Mouse (Mus musculus): ENCODE measurements at regions not wholly inside any gene's neighbourhood (a gene's known extent, or its start where the extent isn't known, plus 50 kb on each side); places are given as distances from the start of the nearest gene placed in this dataset.

GRCm38 (mm10) chr4:87699586-87699985 is 333.6 kb downstream of the Mllt3 start:
- Histone ChIP-seq H3K4me2 (no peak overlapping the region), H3K27me3 (no peaks in the 10 kb centered on the region), H3K36me3 (no peaks in the 10 kb centered on the region), H3K4me1 (replicated peaks) (no peaks in the 10 kb centered on the region), H3K27ac (no peak overlapping the region), H3K9me3 (replicated peaks) (no peaks in the 10 kb centered on the region), H3K9ac (no peak overlapping the region), H3K4me3 (no peak overlapping the region)
- no peak for ATAC-seq (replicated peaks; ENCODE audit: insufficient number of reproducible peaks, insufficient read depth, low FRiP score, low read depth)
- WGBS: 38% methylated on average over 4 of the region's 4 CpGs

- no peaks in the 10 kb centered on the region for H3K27me3 ChIP-seq
- ATAC-seq (replicated peaks; ENCODE audit: insufficient number of reproducible peaks, insufficient read depth, low FRiP score, low read depth): no peak
- H3K27ac ChIP-seq: no peak overlapping the region
- no peak overlapping the region for H3K4me2 ChIP-seq
- no peaks in the 10 kb centered on the region for H3K9me3 ChIP-seq (replicated peaks)
- WGBS: 51% methylated on average over 3 of the region's 3 CpGs
- no peak overlapping the region for H3K4me3 ChIP-seq
- no peaks in the 10 kb centered on the region for H3K4me1 ChIP-seq (replicated peaks)
- H3K9ac ChIP-seq: no peak overlapping the region
- no peaks in the 10 kb centered on the region for H3K36me3 ChIP-seq
Observed at GRCm38 (mm10) chr4:87698750-87699149, 334.4 kb downstream of the Mllt3 start.

GRCm38 (mm10) chr4:87696921-87697320 is 336.2 kb downstream of the Mllt3 start:
- H3K27ac ChIP-seq: no peak overlapping the region
- H3K4me3 ChIP-seq: no peak overlapping the region
- H3K4me1 ChIP-seq (replicated peaks): no peaks in the 10 kb centered on the region
- no peaks in the 10 kb centered on the region for H3K36me3 ChIP-seq
- no peak overlapping the region for H3K9ac ChIP-seq
- no peak for ATAC-seq (replicated peaks; ENCODE audit: insufficient number of reproducible peaks, insufficient read depth, low FRiP score, low read depth)
- no peaks in the 10 kb centered on the region for H3K9me3 ChIP-seq (replicated peaks)
- H3K27me3 ChIP-seq: no peaks in the 10 kb centered on the region
- WGBS: 74% methylated on average over 4 of the region's 4 CpGs
- H3K4me2 ChIP-seq: no peak overlapping the region

- H3K4me1 ChIP-seq (replicated peaks): no peaks in the 10 kb centered on the region
Observed at GRCm38 (mm10) chr4:87695811-87696210, 337.4 kb downstream of the Mllt3 start.

GRCm38 (mm10) chr4:87692741-87693140 is 340.4 kb downstream of the Mllt3 start:
- WGBS: 83% methylated on average over 2 of the region's 2 CpGs
- Histone ChIP-seq H3K27ac (no peak overlapping the region), H3K4me1 (replicated peaks) (no peaks in the 10 kb centered on the region), H3K27me3 (no peaks in the 10 kb centered on the region), H3K36me3 (no peaks in the 10 kb centered on the region), H3K4me2 (no peak overlapping the region), H3K9ac (no peak overlapping the region), H3K9me3 (replicated peaks) (no peaks in the 10 kb centered on the region), H3K4me3 (no peak overlapping the region)
- no peak for ATAC-seq (replicated peaks; ENCODE audit: insufficient number of reproducible peaks, insufficient read depth, low FRiP score, low read depth)

More at GRCm38 (mm10) chr4:87695811-87696210, 337.4 kb downstream of the Mllt3 start:
- H3K27me3 ChIP-seq: no peaks in the 10 kb centered on the region
- H3K27ac ChIP-seq: no peak overlapping the region
- no peak for ATAC-seq (replicated peaks; ENCODE audit: insufficient number of reproducible peaks, insufficient read depth, low FRiP score, low read depth)
- no peak overlapping the region for H3K4me3 ChIP-seq
- H3K4me2 ChIP-seq: no peak overlapping the region
- no peaks in the 10 kb centered on the region for H3K9me3 ChIP-seq (replicated peaks)
- no peaks in the 10 kb centered on the region for H3K36me3 ChIP-seq
- no peak overlapping the region for H3K9ac ChIP-seq
- WGBS: 86% methylated on average over 5 of the region's 5 CpGs

- H3K9me3 ChIP-seq (replicated peaks): no peaks in the 10 kb centered on the region
- no peak overlapping the region for H3K4me2 ChIP-seq
- no peaks in the 10 kb centered on the region for H3K4me1 ChIP-seq (replicated peaks)
- no peak overlapping the region for H3K27ac ChIP-seq
- no peak overlapping the region for H3K4me3 ChIP-seq
- WGBS: 55% methylated on average over 1 of the region's 1 CpGs
- ATAC-seq (replicated peaks; ENCODE audit: insufficient number of reproducible peaks, insufficient read depth, low FRiP score, low read depth): no peak
- H3K36me3 ChIP-seq: no peaks in the 10 kb centered on the region
- no peak overlapping the region for H3K9ac ChIP-seq
- no peaks in the 10 kb centered on the region for H3K27me3 ChIP-seq
Observed at GRCm38 (mm10) chr4:87684952-87685351, 348.2 kb downstream of the Mllt3 start.

- Histone ChIP-seq H3K4me1 (replicated peaks) (no peaks in the 10 kb centered on the region), H3K36me3 (no peaks in the 10 kb centered on the region), H3K9ac (no peak overlapping the region), H3K4me3 (no peak overlapping the region), H3K27me3 (no peaks in the 10 kb centered on the region), H3K9me3 (replicated peaks) (no peaks in the 10 kb centered on the region), H3K4me2 (no peak overlapping the region), H3K27ac (no peak overlapping the region)
- 92% methylated on average over 2 of the region's 2 CpGs for WGBS
- no peak for ATAC-seq (replicated peaks; ENCODE audit: insufficient number of reproducible peaks, insufficient read depth, low FRiP score, low read depth)
Observed at GRCm38 (mm10) chr4:87682783-87683182, 350.4 kb downstream of the Mllt3 start.

GRCm38 (mm10) chr4:87671101-87671500 is 362.1 kb downstream of the Mllt3 start:
- no peaks in the 10 kb centered on the region for H3K27me3 ChIP-seq
- no peaks in the 10 kb centered on the region for H3K9me3 ChIP-seq (replicated peaks)
- no peak overlapping the region for H3K4me3 ChIP-seq
- no peaks in the 10 kb centered on the region for H3K36me3 ChIP-seq
- ATAC-seq (replicated peaks; ENCODE audit: insufficient number of reproducible peaks, insufficient read depth, low FRiP score, low read depth): no peak
- no peak overlapping the region for H3K27ac ChIP-seq
- H3K4me2 ChIP-seq: no peak overlapping the region
- H3K4me1 ChIP-seq (replicated peaks): no peaks in the 10 kb centered on the region
- WGBS: 62% methylated on average over 3 of the region's 3 CpGs
- no peak overlapping the region for H3K9ac ChIP-seq

GRCm38 (mm10) chr4:87670167-87670566 is 363.0 kb downstream of the Mllt3 start:
- 41% methylated on average over 2 of the region's 2 CpGs for WGBS
- ATAC-seq (replicated peaks; ENCODE audit: insufficient number of reproducible peaks, insufficient read depth, low FRiP score, low read depth): no peak

GRCm38 (mm10) chr4:87669480-87669879 is 363.7 kb downstream of the Mllt3 start:
- Histone ChIP-seq H3K36me3 (no peaks in the 10 kb centered on the region), H3K27me3 (no peaks in the 10 kb centered on the region), H3K4me3 (no peak overlapping the region), H3K4me1 (replicated peaks) (no peaks in the 10 kb centered on the region; the same call in 1 of the 2 replicates), H3K9ac (no peak overlapping the region), H3K9me3 (replicated peaks) (no peaks in the 10 kb centered on the region), H3K27ac (no peak overlapping the region), H3K4me2 (no peak overlapping the region)
- no peak for ATAC-seq (replicated peaks; ENCODE audit: insufficient number of reproducible peaks, insufficient read depth, low FRiP score, low read depth)
- 45% methylated on average over 1 of the region's 1 CpGs for WGBS

More at GRCm38 (mm10) chr4:87670167-87670566, 363.0 kb downstream of the Mllt3 start:
- no peaks in the 10 kb centered on the region for H3K27me3 ChIP-seq
- no peaks in the 10 kb centered on the region for H3K36me3 ChIP-seq
- H3K4me2 ChIP-seq: no peak overlapping the region
- H3K27ac ChIP-seq: no peak overlapping the region
- H3K9me3 ChIP-seq (replicated peaks): no peaks in the 10 kb centered on the region
- no peak overlapping the region for H3K9ac ChIP-seq
- no peaks in the 10 kb centered on the region; the same call in 1 of the 2 replicates for H3K4me1 ChIP-seq (replicated peaks)
- no peak overlapping the region for H3K4me3 ChIP-seq

GRCm38 (mm10) chr4:87668314-87668713 is 364.9 kb downstream of the Mllt3 start:
- H3K9me3 ChIP-seq (replicated peaks): no peaks in the 10 kb centered on the region
- no peak overlapping the region for H3K4me3 ChIP-seq
- H3K9ac ChIP-seq: no peak overlapping the region
- no peaks in the 10 kb centered on the region for H3K36me3 ChIP-seq
- 36% methylated on average over 3 of the region's 3 CpGs for WGBS
- no peak for ATAC-seq (replicated peaks; ENCODE audit: insufficient number of reproducible peaks, insufficient read depth, low FRiP score, low read depth)
- H3K27me3 ChIP-seq: no peaks in the 10 kb centered on the region
- H3K27ac ChIP-seq: no peak overlapping the region
- H3K4me2 ChIP-seq: no peak overlapping the region
- H3K4me1 ChIP-seq (replicated peaks): no peaks in the 10 kb centered on the region; the same call in 1 of the 2 replicates

- no peak overlapping the region for H3K4me3 ChIP-seq
- H3K27ac ChIP-seq: no peak overlapping the region
- no peaks in the 10 kb centered on the region for H3K36me3 ChIP-seq
- no peaks in the 10 kb centered on the region; the same call in none of the 2 replicates for H3K4me1 ChIP-seq (replicated peaks)
- 67% methylated on average over 5 of the region's 5 CpGs for WGBS
- H3K9ac ChIP-seq: no peak overlapping the region
- ATAC-seq (replicated peaks; ENCODE audit: insufficient number of reproducible peaks, insufficient read depth, low FRiP score, low read depth): no peak
- no peaks in the 10 kb centered on the region for H3K27me3 ChIP-seq
- H3K9me3 ChIP-seq (replicated peaks): no peaks in the 10 kb centered on the region
- H3K4me2 ChIP-seq: no peak overlapping the region
Observed at GRCm38 (mm10) chr4:87667556-87668154, 365.5 kb downstream of the Mllt3 start.

Data from heart, embryonic 15.5 days (tissue).